Mouse (Mus musculus) right cerebral cortex, adult 18-20 months (tissue): ENCODE measurements around the gene Cox10.
A peak's percentile ranks its signal among the peaks of the same experiment; 100 is the strongest.

Experiments used
- DNase-seq: peaks from one replicate; pipeline ENCODE4 v3.0.0; 2022; ENCODE audit warnings: mixed read lengths

The Cox10 gene

GRCm38 (mm10) chr11:63990759-63991158, 88.5 kb downstream of the Cox10 start:
- DNase-seq: no peak

GRCm38 (mm10) chr11:63990311-63990710, 89.0 kb downstream of the Cox10 start:
- DNase-seq: no peak

GRCm38 (mm10) chr11:63988991-63989860, 90.0 kb downstream of the Cox10 start:
- no peak for DNase-seq

- no peak for DNase-seq
Measured at GRCm38 (mm10) chr11:63988031-63988665, 91.1 kb downstream of the Cox10 start.

GRCm38 (mm10) chr11:63986710-63987109, 92.6 kb downstream of the Cox10 start:
- DNase-seq: no peak

GRCm38 (mm10) chr11:63985481-63985880, 93.8 kb downstream of the Cox10 start:
- DNase-seq: no peak

GRCm38 (mm10) chr11:63984622-63985168, 94.6 kb downstream of the Cox10 start:
- no peak for DNase-seq

GRCm38 (mm10) chr11:63977741-63978140, 101.5 kb downstream of the Cox10 start:
- no peak for DNase-seq

GRCm38 (mm10) chr11:63976775-63977174, 102.5 kb downstream of the Cox10 start:
- no peak for DNase-seq

- DNase-seq: no peak
Measured at GRCm38 (mm10) chr11:63975260-63975899, 103.9 kb downstream of the Cox10 start.

GRCm38 (mm10) chr11:63973973-63974372, 105.3 kb downstream of the Cox10 start:
- DNase-seq: no peak

- DNase-seq: no peak
Measured at GRCm38 (mm10) chr11:63971462-63971861, 107.8 kb downstream of the Cox10 start.

- DNase-seq: no peak
Measured at GRCm38 (mm10) chr11:63970818-63971217, 108.5 kb downstream of the Cox10 start.

- DNase-seq: peak; percentile 16
Measured at GRCm38 (mm10) chr11:63969205-63969910, 109.9 kb downstream of the Cox10 start.

GRCm38 (mm10) chr11:63968388-63969035, 110.8 kb downstream of the Cox10 start:
- DNase-seq: no peak

GRCm38 (mm10) chr11:63967641-63968387, 111.5 kb downstream of the Cox10 start:
- no peak for DNase-seq

- DNase-seq: no peak
Measured at GRCm38 (mm10) chr11:63965437-63965836, 113.8 kb downstream of the Cox10 start.

- DNase-seq: no peak
Measured at GRCm38 (mm10) chr11:63957207-63957606, 122.1 kb downstream of the Cox10 start.

GRCm38 (mm10) chr11:63956748-63957147, 122.5 kb downstream of the Cox10 start:
- DNase-seq: no peak

- no peak for DNase-seq
Measured at GRCm38 (mm10) chr11:63953887-63954286, 125.4 kb downstream of the Cox10 start.

GRCm38 (mm10) chr11:63952743-63953191, 126.5 kb downstream of the Cox10 start:
- no peak for DNase-seq
